Mouse (Mus musculus): Measurements from ENCODE around the gene Kif2a. TPM values are rescaled to one million over a fixed set of nuclear protein-coding genes. Genes with fewer than 3 reads are reported as not detected.

Gene Kif2a
- polyA plus RNA-seq, 1 experiment from 2014 or later: 20.3 TPM

GRCm38 (mm10) chr13:107031228-107031627 lies 9.3 kb upstream of the Kif2a start:
- Histone ChIP-seq H3K9ac (ENCODE audit: low read depth, low read length) (no peak overlapping the region), H3K27me3 (ENCODE audit: control insufficient read depth, insufficient read depth, low read length) (no peaks in the 10 kb centered on the region), H3K4me2 (replicated peaks; ENCODE audit: low read depth, low read length) (no peak overlapping the region), H3K27ac (ENCODE audit: low read depth, low read length) (no peak overlapping the region), H3K36me3 (ENCODE audit: control insufficient read depth, insufficient read depth, low read length) (no peaks in the 10 kb centered on the region), H3K4me3 (ENCODE audit: low read length) (no peak overlapping the region), H3K4me1 (ENCODE audit: control insufficient read depth, insufficient read depth, low read length) (no peaks in the 10 kb centered on the region), H3K9me3 (ENCODE audit: control insufficient read depth, low read length) (no peaks in the 10 kb centered on the region)
- ATAC-seq (ENCODE audit: low FRiP score, low TSS enrichment): no peak

- H3K36me3 ChIP-seq (ENCODE audit: control insufficient read depth, insufficient read depth, low read length): no peaks in the 10 kb centered on the region
- H3K27ac ChIP-seq (ENCODE audit: low read depth, low read length): no peak overlapping the region
- 90% methylated on average over 4 of the region's 4 CpGs for WGBS
Observed at GRCm38 (mm10) chr13:107027218-107027617, 5.3 kb upstream of the Kif2a start.

GRCm38 (mm10) chr13:107025663-107026062 lies 3.7 kb upstream of the Kif2a start:
- no peaks in the 10 kb centered on the region for H3K9me3 ChIP-seq (ENCODE audit: control insufficient read depth, low read length)
- ATAC-seq (ENCODE audit: low FRiP score, low TSS enrichment): no peak
- H3K27me3 ChIP-seq (ENCODE audit: control insufficient read depth, insufficient read depth, low read length): no peaks in the 10 kb centered on the region
- no peak overlapping the region for H3K27ac ChIP-seq (ENCODE audit: low read depth, low read length)
- H3K4me1 ChIP-seq (ENCODE audit: control insufficient read depth, insufficient read depth, low read length): peaks cover 3% of the 10 kb centered on the region; the same call in 1 of the 2 replicates
- H3K9ac ChIP-seq (ENCODE audit: low read depth, low read length): no peak overlapping the region
- 76% methylated on average over 3 of the region's 3 CpGs for WGBS
- no peak overlapping the region for H3K4me2 ChIP-seq (replicated peaks; ENCODE audit: low read depth, low read length)
- no peaks in the 10 kb centered on the region for H3K36me3 ChIP-seq (ENCODE audit: control insufficient read depth, insufficient read depth, low read length)
- H3K4me3 ChIP-seq (ENCODE audit: low read length): no peak overlapping the region

More at GRCm38 (mm10) chr13:107027218-107027617, 5.3 kb upstream of the Kif2a start:
- Histone ChIP-seq H3K27me3 (ENCODE audit: control insufficient read depth, insufficient read depth, low read length) (no peaks in the 10 kb centered on the region), H3K9me3 (ENCODE audit: control insufficient read depth, low read length) (no peaks in the 10 kb centered on the region), H3K9ac (ENCODE audit: low read depth, low read length) (no peak overlapping the region), H3K4me2 (replicated peaks; ENCODE audit: low read depth, low read length) (no peak overlapping the region), H3K4me1 (ENCODE audit: control insufficient read depth, insufficient read depth, low read length) (no peaks in the 10 kb centered on the region), H3K4me3 (ENCODE audit: low read length) (no peak overlapping the region)
- no peak for ATAC-seq (ENCODE audit: low FRiP score, low TSS enrichment)

- Histone ChIP-seq H3K27ac (ENCODE audit: low read depth, low read length) (peak overlapping the region; percentile 93), H3K9me3 (ENCODE audit: control insufficient read depth, low read length) (no peaks in the 10 kb centered on the region), H3K27me3 (ENCODE audit: control insufficient read depth, insufficient read depth, low read length) (no peaks in the 10 kb centered on the region), H3K4me1 (ENCODE audit: control insufficient read depth, insufficient read depth, low read length) (peaks cover 6% of the 10 kb centered on the region; the same call in 1 of the 2 replicates), H3K36me3 (ENCODE audit: control insufficient read depth, insufficient read depth, low read length) (no peaks in the 10 kb centered on the region), H3K4me2 (replicated peaks; ENCODE audit: low read depth, low read length) (peak overlapping the region; percentile 77), H3K4me3 (ENCODE audit: low read length) (peak overlapping the region; percentile 94), H3K9ac (ENCODE audit: low read depth, low read length) (peak overlapping the region; percentile 92)
- 1% methylated on average over 52 of the region's 97 CpGs for WGBS
- ATAC-seq (ENCODE audit: low FRiP score, low TSS enrichment): peak; percentile 97
Observed at GRCm38 (mm10) chr13:107022266-107023171, 593 bp upstream of the Kif2a start.

- H3K27ac ChIP-seq (ENCODE audit: low read depth, low read length): no peak overlapping the region
- no peak overlapping the region for H3K9ac ChIP-seq (ENCODE audit: low read depth, low read length)
- H3K4me3 ChIP-seq (ENCODE audit: low read length): no peak overlapping the region
- no peaks in the 10 kb centered on the region for H3K36me3 ChIP-seq (ENCODE audit: control insufficient read depth, insufficient read depth, low read length)
- H3K4me1 ChIP-seq (ENCODE audit: control insufficient read depth, insufficient read depth, low read length): peaks cover 6% of the 10 kb centered on the region; the same call in 1 of the 2 replicates
- H3K27me3 ChIP-seq (ENCODE audit: control insufficient read depth, insufficient read depth, low read length): no peaks in the 10 kb centered on the region
- 75% methylated on average over 2 of the region's 2 CpGs for WGBS
- no peaks in the 10 kb centered on the region for H3K9me3 ChIP-seq (ENCODE audit: control insufficient read depth, low read length)
- H3K4me2 ChIP-seq (replicated peaks; ENCODE audit: low read depth, low read length): no peak overlapping the region
- no peak for ATAC-seq (ENCODE audit: low FRiP score, low TSS enrichment)
Observed at GRCm38 (mm10) chr13:107019443-107019842, 2.5 kb downstream of the Kif2a start.

GRCm38 (mm10) chr13:107013926-107014325 lies 8.0 kb downstream of the Kif2a start:
- Histone ChIP-seq H3K36me3 (ENCODE audit: control insufficient read depth, insufficient read depth, low read length) (no peaks in the 10 kb centered on the region), H3K9me3 (ENCODE audit: control insufficient read depth, low read length) (no peaks in the 10 kb centered on the region), H3K4me3 (ENCODE audit: low read length) (no peak overlapping the region), H3K9ac (ENCODE audit: low read depth, low read length) (no peak overlapping the region), H3K27me3 (ENCODE audit: control insufficient read depth, insufficient read depth, low read length) (no peaks in the 10 kb centered on the region), H3K4me2 (replicated peaks; ENCODE audit: low read depth, low read length) (no peak overlapping the region), H3K4me1 (ENCODE audit: control insufficient read depth, insufficient read depth, low read length) (no peaks in the 10 kb centered on the region), H3K27ac (ENCODE audit: low read depth, low read length) (no peak overlapping the region)
- no peak for ATAC-seq (ENCODE audit: low FRiP score, low TSS enrichment)
- 70% methylated on average over 2 of the region's 2 CpGs for WGBS

GRCm38 (mm10) chr13:107011618-107012017 lies 10.3 kb downstream of the Kif2a start:
- 85% methylated on average over 2 of the region's 2 CpGs for WGBS
- Histone ChIP-seq H3K27me3 (ENCODE audit: control insufficient read depth, insufficient read depth, low read length) (no peaks in the 10 kb centered on the region), H3K4me2 (replicated peaks; ENCODE audit: low read depth, low read length) (no peak overlapping the region), H3K36me3 (ENCODE audit: control insufficient read depth, insufficient read depth, low read length) (no peaks in the 10 kb centered on the region), H3K9me3 (ENCODE audit: control insufficient read depth, low read length) (no peaks in the 10 kb centered on the region), H3K4me3 (ENCODE audit: low read length) (no peak overlapping the region), H3K9ac (ENCODE audit: low read depth, low read length) (no peak overlapping the region), H3K4me1 (ENCODE audit: control insufficient read depth, insufficient read depth, low read length) (no peaks in the 10 kb centered on the region), H3K27ac (ENCODE audit: low read depth, low read length) (no peak overlapping the region)
- ATAC-seq (ENCODE audit: low FRiP score, low TSS enrichment): no peak

GRCm38 (mm10) chr13:107008174-107008573 lies 13.8 kb downstream of the Kif2a start:
- no peak overlapping the region for H3K4me2 ChIP-seq (replicated peaks; ENCODE audit: low read depth, low read length)
- H3K27ac ChIP-seq (ENCODE audit: low read depth, low read length): no peak overlapping the region
- H3K4me1 ChIP-seq (ENCODE audit: control insufficient read depth, insufficient read depth, low read length): no peaks in the 10 kb centered on the region
- H3K27me3 ChIP-seq (ENCODE audit: control insufficient read depth, insufficient read depth, low read length): no peaks in the 10 kb centered on the region
- no peak for ATAC-seq (ENCODE audit: low FRiP score, low TSS enrichment)
- no peak overlapping the region for H3K9ac ChIP-seq (ENCODE audit: low read depth, low read length)
- H3K36me3 ChIP-seq (ENCODE audit: control insufficient read depth, insufficient read depth, low read length): no peaks in the 10 kb centered on the region
- WGBS: 95% methylated on average over 4 of the region's 4 CpGs
- H3K9me3 ChIP-seq (ENCODE audit: control insufficient read depth, low read length): no peaks in the 10 kb centered on the region
- no peak overlapping the region for H3K4me3 ChIP-seq (ENCODE audit: low read length)

- H3K27me3 ChIP-seq (ENCODE audit: control insufficient read depth, insufficient read depth, low read length): no peaks in the 10 kb centered on the region
- no peak overlapping the region for H3K27ac ChIP-seq (ENCODE audit: low read depth, low read length)
- no peak overlapping the region for H3K4me3 ChIP-seq (ENCODE audit: low read length)
- 75% methylated on average over 2 of the region's 2 CpGs for WGBS
- H3K9me3 ChIP-seq (ENCODE audit: control insufficient read depth, low read length): no peaks in the 10 kb centered on the region
- no peaks in the 10 kb centered on the region for H3K36me3 ChIP-seq (ENCODE audit: control insufficient read depth, insufficient read depth, low read length)
- no peak overlapping the region for H3K9ac ChIP-seq (ENCODE audit: low read depth, low read length)
- no peaks in the 10 kb centered on the region for H3K4me1 ChIP-seq (ENCODE audit: control insufficient read depth, insufficient read depth, low read length)
- no peak for ATAC-seq (ENCODE audit: low FRiP score, low TSS enrichment)
- no peak overlapping the region for H3K4me2 ChIP-seq (replicated peaks; ENCODE audit: low read depth, low read length)
Observed at GRCm38 (mm10) chr13:107003211-107003610, 18.7 kb downstream of the Kif2a start.
